Mouse (Mus musculus): ENCODE data around the gene Crk. TPM values are rescaled to one million over a fixed set of nuclear protein-coding genes. Genes with fewer than 3 reads are reported as not detected.
A peak's percentile ranks its signal among the peaks of the same experiment; 100 is the strongest.

The Crk gene
- polyA plus RNA-seq, 1 experiment, result 39.7 TPM

DNA sequence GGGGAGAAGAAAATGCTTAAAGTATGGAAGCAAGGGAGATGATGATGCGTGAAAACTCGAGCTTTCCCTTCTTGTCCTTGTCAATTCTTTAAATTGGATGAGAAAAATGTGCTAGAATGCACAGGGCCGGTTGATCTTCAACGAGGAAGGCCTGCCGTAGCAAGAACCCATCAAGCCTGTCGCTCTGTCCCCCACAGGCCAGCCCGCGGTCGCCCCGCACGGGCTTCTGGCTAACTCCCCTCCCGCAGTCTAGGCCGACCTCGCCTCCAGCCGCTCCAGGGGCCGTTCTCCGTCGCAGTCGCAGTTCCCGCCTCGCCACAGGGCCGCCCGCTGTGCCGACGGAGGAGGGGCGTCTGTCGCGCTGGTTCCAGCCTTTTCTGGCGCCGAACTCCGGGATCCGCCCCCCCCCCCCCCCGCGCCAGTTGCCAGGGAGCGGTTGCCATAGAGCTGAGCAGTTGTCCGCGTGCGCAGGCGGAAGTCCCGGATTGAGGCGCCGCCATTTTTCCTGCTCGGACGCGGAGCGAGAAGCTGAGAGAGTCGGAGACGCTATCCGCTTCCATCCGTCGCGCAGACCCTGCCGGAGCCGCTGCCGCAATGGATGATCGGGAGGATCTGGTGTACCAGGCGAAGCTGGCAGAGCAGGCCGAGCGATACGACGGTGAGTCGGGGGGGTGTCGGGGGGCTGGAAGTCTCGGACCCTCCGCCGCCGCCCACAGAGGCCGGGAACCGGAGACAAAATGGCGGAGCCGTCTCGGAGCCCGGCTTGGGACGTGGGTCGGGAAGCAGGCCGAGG, 53.6 kb downstream of the Crk start, which contains the start of gene Ywhae:
Ywhae (plus strand) TSS at position 436 of the 793 bp plus-strand sequence.
- peak within 1 kb of the TSS; percentile 88 for H3K4me3 ChIP-seq (replicated peaks; ENCODE audit: control insufficient read depth, low read depth, low read length)
- peak within 1 kb of the TSS; percentile 98 for H3K27ac ChIP-seq (ENCODE audit: control insufficient read depth, insufficient read depth, low read depth, low read length, poor library complexity)
- WGBS, result under 1% methylated on average over 76 of the region's 76 CpGs
- H3K4me1 ChIP-seq (ENCODE audit: control insufficient read depth, insufficient read depth, low read length), result peaks cover under 1% of the 10 kb centered on the region
- TF ChIP-seq CTCF (IDR thresholded peaks at IDR 0.05; ENCODE audit: control insufficient read depth, insufficient read depth, low read length), result no peak
- TF ChIP-seq POLR2A (IDR thresholded peaks at IDR 0.05; ENCODE audit: borderline replicate concordance, control insufficient read depth, low read depth, low read length), result peak; percentile 83; the same call in 1 of the 2 replicates

DNA sequence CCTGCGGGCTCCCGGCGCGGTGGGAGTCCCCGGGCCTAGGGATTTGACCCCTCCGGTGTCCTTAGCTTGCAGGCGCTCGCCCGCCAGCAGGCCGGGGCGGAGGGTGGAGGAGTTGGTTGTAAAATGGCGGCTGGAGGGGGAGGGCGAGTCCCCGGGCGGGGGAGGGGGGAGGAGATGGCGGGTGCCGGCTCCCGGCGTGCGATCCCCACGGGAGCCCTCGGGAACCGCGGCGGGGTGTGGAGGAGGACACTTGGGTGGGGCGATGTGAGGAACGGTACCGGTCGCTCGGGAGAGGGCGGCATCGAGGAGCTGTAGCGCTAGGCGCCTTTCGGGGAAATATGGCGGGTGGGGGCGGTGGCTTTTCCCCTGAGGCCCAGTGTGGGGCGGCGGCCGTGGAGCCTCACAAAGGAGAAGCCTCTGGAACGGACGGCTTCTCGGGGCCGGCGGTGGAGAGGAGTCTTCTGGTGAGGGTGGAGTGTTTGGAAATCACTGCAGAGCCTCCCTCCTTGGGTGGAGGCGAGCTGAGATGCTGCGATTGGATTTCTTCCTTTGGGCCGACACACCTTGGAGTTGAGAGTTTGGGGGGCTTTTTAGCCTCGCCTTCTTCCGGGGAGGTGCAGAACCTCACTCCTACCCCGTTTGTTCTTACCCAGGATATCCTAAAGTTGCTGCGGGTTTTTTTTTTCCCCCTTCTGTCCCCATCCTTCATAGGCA, 54.3 kb downstream of the Crk start:
- under 1% methylated on average over 51 of the region's 52 CpGs for WGBS
- Histone ChIP-seq H3K4me3 (replicated peaks; ENCODE audit: control insufficient read depth, low read depth, low read length) (peak overlapping the region; percentile 88), H3K4me1 (ENCODE audit: control insufficient read depth, insufficient read depth, low read length) (peaks cover 2% of the 10 kb centered on the region), H3K27ac (ENCODE audit: control insufficient read depth, insufficient read depth, low read depth, low read length, poor library complexity) (peak overlapping the region; percentile 98)
- TF ChIP-seq CTCF (IDR thresholded peaks at IDR 0.05; ENCODE audit: control insufficient read depth, insufficient read depth, low read length), result no peak
- TF ChIP-seq POLR2A (IDR thresholded peaks at IDR 0.05; ENCODE audit: borderline replicate concordance, control insufficient read depth, low read depth, low read length), result no peak

DNA sequence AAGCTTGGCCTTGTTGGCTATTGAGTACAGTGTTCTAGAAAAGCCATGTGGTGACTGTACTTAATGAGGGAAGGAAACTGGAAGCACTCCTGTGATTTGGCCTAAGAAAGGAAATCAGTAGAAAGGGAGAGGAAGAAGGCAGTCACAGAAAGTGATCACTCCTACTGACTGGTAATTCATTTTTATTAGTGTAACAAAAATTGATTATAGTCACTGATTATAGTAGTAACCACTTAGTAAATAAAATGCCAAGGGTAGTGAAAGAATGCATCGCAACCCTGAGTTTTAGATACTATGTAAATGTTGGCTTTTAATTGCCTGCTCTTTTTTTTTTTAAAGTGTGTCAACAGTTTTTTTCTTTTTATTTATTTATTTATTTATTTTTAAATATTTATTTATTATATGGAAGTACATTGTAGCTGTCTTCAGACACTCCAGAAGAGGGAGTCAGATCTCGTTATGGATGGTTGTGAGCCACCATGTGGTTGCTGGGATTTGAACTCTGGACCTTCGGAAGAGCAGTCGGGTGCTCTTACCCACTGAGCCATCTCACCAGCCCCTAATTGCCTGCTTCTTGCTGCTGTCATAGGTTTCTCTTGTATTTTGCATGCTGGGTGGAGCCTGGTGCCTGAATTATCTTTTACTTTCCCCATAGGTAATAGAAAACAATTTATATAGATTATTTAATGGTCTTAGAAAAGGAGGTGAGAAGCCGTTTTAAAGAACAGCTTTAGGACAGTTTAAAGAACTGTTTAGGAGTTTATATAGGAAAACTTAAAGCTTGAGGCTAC, 56.6 kb downstream of the Crk start:
- Histone ChIP-seq H3K4me1 (ENCODE audit: control insufficient read depth, insufficient read depth, low read length) (peaks cover 2% of the 10 kb centered on the region), H3K27ac (ENCODE audit: control insufficient read depth, insufficient read depth, low read depth, low read length, poor library complexity) (no peak overlapping the region)
- WGBS, result 78% methylated on average over 5 of the region's 5 CpGs

DNA sequence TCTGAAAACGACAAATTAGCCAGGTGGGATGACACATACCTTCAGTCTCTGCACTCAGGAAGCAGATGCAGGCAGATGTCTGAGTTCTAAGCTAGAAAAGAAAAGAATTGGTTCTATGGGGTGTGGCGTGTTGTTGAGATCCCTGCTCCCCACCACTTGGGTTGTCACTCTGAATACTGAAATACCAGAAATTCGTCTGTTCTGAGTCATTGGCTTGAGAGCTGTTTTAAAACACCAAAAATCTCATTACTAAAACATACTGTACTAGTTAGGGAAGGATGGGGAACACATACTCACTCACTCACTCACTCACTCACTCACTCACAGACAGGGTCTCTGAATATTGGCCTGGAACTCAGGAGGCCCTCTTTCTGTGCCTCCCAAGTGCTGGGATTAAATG, 57.9 kb downstream of the Crk start:
- 29% methylated on average over 3 of the region's 3 CpGs for WGBS
- Histone ChIP-seq H3K4me3 (replicated peaks; ENCODE audit: control insufficient read depth, low read depth, low read length) (no peak overlapping the region), H3K4me1 (ENCODE audit: control insufficient read depth, insufficient read depth, low read length) (peaks cover 2% of the 10 kb centered on the region), H3K27ac (ENCODE audit: control insufficient read depth, insufficient read depth, low read depth, low read length, poor library complexity) (no peak overlapping the region)
- no peak for TF ChIP-seq CTCF (IDR thresholded peaks at IDR 0.05; ENCODE audit: control insufficient read depth, insufficient read depth, low read length)

More for the DNA sequence above, 56.6 kb downstream of the Crk start:
- TF ChIP-seq CTCF (IDR thresholded peaks at IDR 0.05; ENCODE audit: control insufficient read depth, insufficient read depth, low read length) (no peak), POLR2A (IDR thresholded peaks at IDR 0.05; ENCODE audit: borderline replicate concordance, control insufficient read depth, low read depth, low read length) (no peak)
- H3K4me3 ChIP-seq (replicated peaks; ENCODE audit: control insufficient read depth, low read depth, low read length), result no peak overlapping the region

DNA sequence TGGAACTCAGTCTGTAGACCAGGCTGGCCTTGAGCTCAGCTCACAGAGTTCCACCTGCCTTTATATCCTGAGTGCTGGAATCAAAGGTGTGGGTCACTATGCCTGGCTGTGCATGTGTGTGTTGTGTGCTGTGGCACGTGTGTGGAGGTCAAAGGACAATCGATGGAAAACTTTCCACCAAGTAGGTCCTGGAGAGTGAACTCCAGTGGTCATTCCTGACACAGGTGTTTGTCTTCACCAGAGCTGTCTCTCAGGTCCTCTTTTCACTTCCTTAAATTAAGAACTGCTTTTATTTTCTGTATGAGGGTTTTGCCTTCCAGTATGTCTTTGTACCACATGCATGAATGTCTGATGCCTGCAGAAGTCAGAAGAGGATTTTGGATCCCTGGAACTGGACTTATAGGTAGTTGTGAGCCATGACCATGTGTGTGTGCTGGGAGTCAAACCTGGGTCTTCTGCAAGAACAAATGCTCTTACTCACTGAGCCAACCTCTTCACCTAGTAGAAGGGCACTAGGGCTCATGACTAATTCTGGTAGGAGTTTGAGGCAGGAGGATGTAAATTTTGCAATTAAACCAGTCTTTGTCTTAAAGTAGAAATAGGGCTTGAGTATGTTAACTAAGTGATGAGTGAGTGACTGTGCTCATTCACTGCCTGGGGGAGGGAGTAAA, 58.9 kb downstream of the Crk start:
- no peak for TF ChIP-seq POLR2A (IDR thresholded peaks at IDR 0.05; ENCODE audit: borderline replicate concordance, control insufficient read depth, low read depth, low read length)
- TF ChIP-seq CTCF (IDR thresholded peaks at IDR 0.05; ENCODE audit: control insufficient read depth, insufficient read depth, low read length), result no peak
- H3K4me1 ChIP-seq (ENCODE audit: control insufficient read depth, insufficient read depth, low read length), result peaks cover 2% of the 10 kb centered on the region
- no peak overlapping the region for H3K4me3 ChIP-seq (replicated peaks; ENCODE audit: control insufficient read depth, low read depth, low read length)
- WGBS, result 41% methylated on average over 2 of the region's 2 CpGs
- peak overlapping the region; percentile 13; the same call in 1 of the 2 replicates for H3K27ac ChIP-seq (ENCODE audit: control insufficient read depth, insufficient read depth, low read depth, low read length, poor library complexity)

DNA sequence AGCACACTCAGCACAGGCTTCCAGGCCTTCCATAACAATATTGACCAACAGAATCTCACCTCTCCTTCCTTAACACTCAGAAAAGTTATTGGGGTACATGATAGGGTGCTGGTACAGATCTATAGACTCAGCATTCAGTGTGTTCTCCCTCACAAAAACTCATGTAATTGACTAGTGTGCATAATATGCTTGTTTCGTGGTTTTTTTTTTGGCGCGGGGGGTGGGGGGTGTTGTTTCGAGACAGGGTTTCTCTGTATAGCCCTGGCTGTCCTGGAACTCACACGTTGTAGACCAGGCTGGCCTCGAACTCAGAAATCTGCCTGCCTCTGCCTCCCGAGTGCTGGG, 59.4 kb downstream of the Crk start:
- Histone ChIP-seq H3K27ac (ENCODE audit: control insufficient read depth, insufficient read depth, low read depth, low read length, poor library complexity) (no peak overlapping the region), H3K4me1 (ENCODE audit: control insufficient read depth, insufficient read depth, low read length) (peaks cover 2% of the 10 kb centered on the region), H3K4me3 (replicated peaks; ENCODE audit: control insufficient read depth, low read depth, low read length) (no peak overlapping the region)
- WGBS, result 77% methylated on average over 7 of the region's 7 CpGs
- TF ChIP-seq POLR2A (IDR thresholded peaks at IDR 0.05; ENCODE audit: borderline replicate concordance, control insufficient read depth, low read depth, low read length), result no peak
- TF ChIP-seq CTCF (IDR thresholded peaks at IDR 0.05; ENCODE audit: control insufficient read depth, insufficient read depth, low read length), result no peak

DNA sequence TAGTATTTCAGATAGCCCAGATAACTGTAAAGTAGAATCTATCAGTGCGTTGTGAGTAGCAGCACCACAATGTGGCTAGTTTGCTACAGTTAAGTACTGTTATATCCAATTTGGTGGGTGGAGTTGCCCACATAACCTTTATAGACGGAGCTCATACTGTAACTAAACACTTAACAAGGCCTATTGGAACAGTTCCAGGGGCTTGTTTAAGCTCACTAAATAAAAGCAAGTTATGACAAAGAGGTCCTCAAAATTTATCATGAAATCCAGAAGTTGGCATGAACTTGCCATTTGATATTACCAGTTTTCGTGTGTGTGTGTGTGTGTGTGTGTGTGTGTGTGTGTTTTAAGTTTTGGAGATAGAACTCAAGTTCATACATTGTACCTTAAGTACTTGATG, 61.1 kb downstream of the Crk start:
- Histone ChIP-seq H3K4me3 (replicated peaks; ENCODE audit: control insufficient read depth, low read depth, low read length) (no peak overlapping the region), H3K27ac (ENCODE audit: control insufficient read depth, insufficient read depth, low read depth, low read length, poor library complexity) (no peak overlapping the region), H3K4me1 (ENCODE audit: control insufficient read depth, insufficient read depth, low read length) (peaks cover 2% of the 10 kb centered on the region)
- WGBS, result 53% methylated on average over 3 of the region's 3 CpGs
- TF ChIP-seq CTCF (IDR thresholded peaks at IDR 0.05; ENCODE audit: control insufficient read depth, insufficient read depth, low read length), result no peak

All from bone marrow, adult 2 months (tissue).